15 mouse cellular contexts compared by ENCODE assay signal in the genomic region with DNA sequence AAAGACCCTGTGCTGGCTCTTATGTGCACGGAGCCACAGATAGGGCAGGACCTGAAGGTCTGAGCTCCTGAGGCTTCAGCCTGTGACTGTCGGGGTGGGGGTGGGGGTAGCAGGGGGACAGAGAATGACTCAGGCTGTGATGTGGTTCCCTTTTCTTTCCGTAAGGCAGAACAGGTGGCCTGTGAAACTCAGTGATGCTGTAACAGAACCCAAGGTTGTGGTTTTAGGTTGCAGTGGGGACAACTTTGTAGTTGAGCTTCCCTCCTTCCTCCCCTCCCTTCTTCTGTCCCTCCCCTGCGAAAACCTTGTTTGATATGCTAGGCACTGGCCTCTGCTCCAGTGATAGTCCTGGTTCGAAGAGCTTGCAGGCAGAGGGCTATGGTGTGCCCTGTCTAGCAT. TPM values are rescaled to one million over a fixed set of nuclear protein-coding genes. Genes with fewer than 3 reads are reported as not detected.
DNase-seq lines count a peak whose midpoint lies in the region; TF ChIP-seq lines count a peak whose summit lies in the region.
"Had no signal": no experiment of that assay in that cellular context is flagged by ENCODE, and none has a peak within 500 bp of the region (broad histone marks: within the 10 kb centered on the region; RNA-seq: fewer than 3 reads in every experiment).

No protein-coding gene starts in this region.

- no peaks in the 10 kb centered on the region for H3K27me3 ChIP-seq in heart, adult 2 months (ENCODE audit: control insufficient read depth, insufficient read depth, low read length)
- peaks cover 0 to 8% of the 10 kb centered on the region in 2 experiments; a peak in 2 of 4 replicates for H3K27me3 ChIP-seq in MEL (ENCODE audit: control insufficient read depth in 1 of 2, insufficient read depth in 2 of 2, low read length in 2 of 2)
- H3K27me3 ChIP-seq in myocyte (ENCODE audit: control insufficient read depth, insufficient read depth, insufficient read length), result no peaks in the 10 kb centered on the region
- H3K27me3 ChIP-seq: embryonic facial prominence, embryonic 12.5 days had no signal

- WGBS in heart, adult 2 months, result 80% methylated on average over 5 of the region's 5 CpGs

- H3K36me3 ChIP-seq in heart, adult 2 months (ENCODE audit: control insufficient read depth, insufficient read depth, low read length), result peaks cover 20% of the 10 kb centered on the region
- H3K36me3 ChIP-seq in MEL (ENCODE audit: control insufficient read depth in 1 of 2, insufficient read depth in 2 of 2, low read length in 2 of 2) (no peaks in the 10 kb centered on the region), myocyte (ENCODE audit: control insufficient read depth, insufficient read depth) (peaks cover 10% of the 10 kb centered on the region)
- H3K36me3 ChIP-seq: embryonic facial prominence, embryonic 12.5 days had no signal

- no peak for TF ChIP-seq EP300 in heart, adult 2 months (IDR thresholded peaks at IDR 0.05; ENCODE audit: insufficient read depth, low read depth, low read length)
- TF ChIP-seq EP300 in MEL (IDR thresholded peaks at IDR 0.05; ENCODE audit: low read depth in 1 of 2, low read length in 2 of 2), result no peak

- no peak for TF ChIP-seq RAD21 in MEL (IDR thresholded peaks at IDR 0.05; ENCODE audit: low read depth, low read length)

- TF ChIP-seq POLR2A in heart, adult 2 months (IDR thresholded peaks at IDR 0.05; ENCODE audit: insufficient read depth, low read depth, low read length), result no peak
- no peak for TF ChIP-seq POLR2A in MEL (IDR thresholded peaks at IDR 0.05; ENCODE audit: control insufficient read depth in 1 of 2, insufficient read depth in 1 of 2, low read depth in 1 of 2, low read length in 2 of 2, poor library complexity in 1 of 2)
- TF ChIP-seq POLR2A in myocyte (IDR thresholded peaks at IDR 0.05; ENCODE audit: insufficient read length, low read depth), result no peak

- H3K79me2 ChIP-seq in heart, adult 2 months (replicated peaks; ENCODE audit: control insufficient read depth, insufficient read depth, low read length), result no peaks in the 10 kb centered on the region
- H3K79me2 ChIP-seq in MEL (ENCODE audit: control insufficient read depth, insufficient read depth, low read length, poor library complexity), result no peaks in the 10 kb centered on the region
- H3K79me2 ChIP-seq in myocyte (ENCODE audit: control insufficient read depth, insufficient read depth), result peaks cover 31% of the 10 kb centered on the region

- no peak overlapping the region for H3K4me2 ChIP-seq in myocyte (ENCODE audit: low read depth)
- H3K4me2 ChIP-seq: embryonic facial prominence, embryonic 12.5 days had no signal

- DNase-seq in heart, adult 2 months, result no peak
- DNase-seq in heart, adult 9 months (ENCODE audit: low spot score in 2 of 2), result no peak
- DNase-seq in MEL (ENCODE audit: low read depth, low spot score), result peak; percentile 5
- DNase-seq in thymus, postnatal 0 days (ENCODE audit: low spot score), result peak; percentile 92
- DNase-seq in right cerebral cortex, postnatal 25 days, result no peak
- no peak for DNase-seq in layer of hippocampus, adult 11-12 months (ENCODE audit: low spot score)
- no peak for DNase-seq in embryo, embryonic 10 days (ENCODE audit: low spot score)
- DNase-seq: adrenal gland, postnatal 14 days; gastrocnemius, postnatal 10 days; heart, postnatal 10 days; kidney, postnatal 25 days; liver had no signal

- H3K9me3 ChIP-seq in MEL (replicated peaks; ENCODE audit: insufficient read depth, low read length), result no peaks in the 10 kb centered on the region
- H3K9me3 ChIP-seq: embryonic facial prominence, embryonic 12.5 days had no signal

- H3ac ChIP-seq in myocyte (ENCODE audit: control insufficient read depth, insufficient read length), result no peak overlapping the region

- intact Hi-C loops in heart, adult 2 months (cut with DNase I), result no loop called here

- peaks cover 21% of the 10 kb centered on the region for H3K4me1 ChIP-seq in heart, adult 2 months (ENCODE audit: control insufficient read depth, insufficient read depth, low read length)
- H3K4me1 ChIP-seq in MEL (ENCODE audit: control insufficient read depth in 1 of 2, insufficient read depth in 2 of 2, low read length in 2 of 2), result no peaks in the 10 kb centered on the region

- no peak overlapping the region for H3K9ac ChIP-seq in heart, adult 2 months (ENCODE audit: low read depth, low read length)
- H3K9ac ChIP-seq in MEL (ENCODE audit: control insufficient read depth, low read depth, low read length, poor library complexity, severe bottlenecking), result no peak overlapping the region
- H3K9ac ChIP-seq: embryonic facial prominence, embryonic 12.5 days had no signal

- no peak overlapping the region for H3K4me3 ChIP-seq in heart, adult 2 months
- H3K4me3 ChIP-seq in MEL (ENCODE audit: control insufficient read depth in 1 of 2, insufficient read depth in 1 of 2, low read depth in 2 of 2, low read length in 2 of 2), result no peak overlapping the region
- no peak overlapping the region for H3K4me3 ChIP-seq in myocyte
- H3K4me3 ChIP-seq: embryonic facial prominence, embryonic 12.5 days; left cerebral cortex, adult 2 months had no signal

- no peak for TF ChIP-seq CTCF in heart, adult 2 months (IDR thresholded peaks at IDR 0.05)
- no peak for TF ChIP-seq CTCF in MEL (IDR thresholded peaks at IDR 0.05 in 2 of 3, conservative IDR thresholded peaks at IDR 0.05 in 1 of 3; ENCODE audit: control insufficient read depth in 1 of 3, insufficient read depth in 1 of 3, low read depth in 2 of 3, low read length in 3 of 3, poor library complexity in 1 of 3, severe bottlenecking in 1 of 3)

- peak overlapping the region; percentile 26 for H3K27ac ChIP-seq in heart, adult 2 months
- H3K27ac ChIP-seq in MEL (ENCODE audit: control insufficient read depth, low read depth, low read length), result no peak overlapping the region
- H3K27ac ChIP-seq: embryonic facial prominence, embryonic 12.5 days had no signal

TF ChIP-seq in MEL, 35 proteins besides CTCF, POLR2A, EP300 and RAD21:
- no peak for TF ChIP-seq MAX (IDR thresholded peaks at IDR 0.05; ENCODE audit: low read length)
- no peak for TF ChIP-seq MAZ (IDR thresholded peaks at IDR 0.05; ENCODE audit: low read depth, low read length)
- no peak for TF ChIP-seq MAFK (IDR thresholded peaks at IDR 0.05; ENCODE audit: borderline replicate concordance, low read depth, low read length)
- no peak for TF ChIP-seq SIN3A (IDR thresholded peaks at IDR 0.05; ENCODE audit: low read length)
- no peak for TF ChIP-seq POLR2AphosphoS2 (IDR thresholded peaks at IDR 0.05; ENCODE audit: low read length)
- no peak for TF ChIP-seq USF2 (IDR thresholded peaks at IDR 0.05; ENCODE audit: borderline replicate concordance in 1 of 2, insufficient read depth in 1 of 2, low read depth in 1 of 2, low read length in 2 of 2)
- TF ChIP-seq CHD1 (IDR thresholded peaks at IDR 0.05; ENCODE audit: low read depth, low read length), result no peak
- TF ChIP-seq UBTF (IDR thresholded peaks at IDR 0.05; ENCODE audit: borderline replicate concordance, insufficient read depth, low read depth, low read length), result no peak
- no peak for TF ChIP-seq HCFC1 (IDR thresholded peaks at IDR 0.05; ENCODE audit: low read depth, low read length)
- TF ChIP-seq CHD2 (IDR thresholded peaks at IDR 0.05; ENCODE audit: low read length), result no peak
- TF ChIP-seq GABPA (IDR thresholded peaks at IDR 0.05; ENCODE audit: low read depth, low read length), result no peak
- no peak for TF ChIP-seq ELF1 (IDR thresholded peaks at IDR 0.05; ENCODE audit: low read depth, low read length)

TF ChIP-seq in myocyte, 11 proteins besides CTCF, POLR2A, EP300 and RAD21:
- TF ChIP-seq CEBPB (IDR thresholded peaks at IDR 0.05; ENCODE audit: insufficient read depth, poor library complexity, severe bottlenecking) (no peak), SRF (IDR thresholded peaks at IDR 0.05; ENCODE audit: control insufficient read depth, insufficient read length, low read depth) (no peak), MYOD1 (IDR thresholded peaks at IDR 0.05; ENCODE audit: control insufficient read depth in 1 of 3, insufficient read length in 2 of 3, low read depth in 2 of 3) (peak in 2 of 3 experiments; percentile 51 to 67), TCF12 (IDR thresholded peaks at IDR 0.05; ENCODE audit: insufficient read depth, poor library complexity, severe bottlenecking) (no peak), E2F4 (IDR thresholded peaks at IDR 0.05; ENCODE audit: insufficient read depth) (no peak), TCF3 (IDR thresholded peaks at IDR 0.05; ENCODE audit: insufficient read length, low read depth) (no peak)

RNA-seq across cellular contexts. Expression of a gene that starts 16.9 kb away (rescaled TPM):
- 10 to 100 TPM; 26.7 to 31.1 TPM for total RNA-seq in heart, adult 2 months (2021)
- polyA plus RNA-seq in heart, adult 2 months (2012; rRNA removed), result 29.0 and 31.3 TPM in 2 replicates
- not detected in 2 replicates for total RNA-seq in MEL (2012; rRNA removed)
- polyA plus RNA-seq in MEL (2012; ENCODE audit: insufficient read depth in 1 of 2, insufficient read length in 2 of 2, low read depth in 1 of 2, low replicate concordance in 2 of 2, missing spikeins in 1 of 2), result under 1 TPM in 1 of 2 experiments, not detected in 1; 0.03 TPM
- 27.4 TPM for polyA plus RNA-seq in myocyte (2012; fragmentation: generic; extraction: Trizol)
- 3.4 and 4.0 TPM in 2 replicates for polyA plus RNA-seq in thymus, postnatal 0 days (2015; fragmentation: Nextera tagmentation; extraction: Ambion mirVana)

RNA-seq across cellular contexts. Expression of a gene that starts 46.1 kb away (rescaled TPM):
- 10 to 100 TPM; 75.2 to 83.2 TPM for total RNA-seq in heart, adult 2 months (2021)
- polyA plus RNA-seq in heart, adult 2 months (2012; rRNA removed), result 139 and 142 TPM in 2 replicates
- 22.7 and 23.7 TPM in 2 replicates for total RNA-seq in MEL (2012; rRNA removed)
- polyA plus RNA-seq in MEL (2012; ENCODE audit: insufficient read depth in 1 of 2, insufficient read length in 2 of 2, low read depth in 1 of 2, low replicate concordance in 2 of 2, missing spikeins in 1 of 2) (10 to 100 TPM in 1 of 2 experiments, not detected in 1; 89.6 TPM), myocyte (2012; fragmentation: generic; extraction: Trizol) (62.0 TPM)
- 125 and 133 TPM in 2 replicates for polyA plus RNA-seq in thymus, postnatal 0 days (2015; fragmentation: Nextera tagmentation; extraction: Ambion mirVana)

RNA-seq across cellular contexts. Expression of a gene that starts 49.4 kb away (rescaled TPM):
- total RNA-seq in heart, adult 2 months (2021), result under 1 TPM in 1 of 2 experiments, not detected in 1; 0.29 TPM
- polyA plus RNA-seq in heart, adult 2 months (2012; rRNA removed), result 0.06 and 0.29 TPM in 2 replicates
- not detected in 2 replicates for total RNA-seq in MEL (2012; rRNA removed)
- polyA plus RNA-seq in MEL (2012; ENCODE audit: insufficient read depth in 1 of 2, insufficient read length in 2 of 2, low read depth in 1 of 2, low replicate concordance in 2 of 2, missing spikeins in 1 of 2), result not detected
- 0.11 TPM for polyA plus RNA-seq in myocyte (2012; fragmentation: generic; extraction: Trizol)
- polyA plus RNA-seq in thymus, postnatal 0 days (2015; fragmentation: Nextera tagmentation; extraction: Ambion mirVana), result 2.2 and 2.7 TPM in 2 replicates

Comparison
In these comparisons a context has a peak if more than half of its experiments do, and no peak if none do; other contexts are left out.
1. DNase-seq: peak in MEL (single experiment) and thymus, postnatal 0 days (single experiment); none in heart, adult 2 months (0 of 2), heart, adult 9 months (0 of 2), right cerebral cortex, postnatal 25 days (single experiment), layer of hippocampus, adult 11-12 months (single experiment) and embryo, embryonic 10 days (single experiment).